Mouse (Mus musculus): Measurements from ENCODE around the gene Olfr1428. TPM values are rescaled to one million over a fixed set of nuclear protein-coding genes. Genes with fewer than 3 reads are reported as not detected.

Gene Olfr1428
- not detected in 2 replicates for polyA plus RNA-seq (2015; fragmentation: Nextera tagmentation; extraction: Ambion mirVana)

GRCm38 (mm10) chr19:12115797-12116196 is at the start of gene Olfr1428:
TSS of gene Olfr1428 (minus strand) at chr19:12115897.
- no peak for DNase-seq (ENCODE audit: low spot score)
- Histone ChIP-seq H3K4me1 (ENCODE audit: insufficient read depth, low read depth, low read length) (no peaks in the 10 kb centered on the region), H3K27me3 (replicated peaks; ENCODE audit: insufficient read depth, low read length) (no peaks in the 10 kb centered on the region), H3K27ac (ENCODE audit: low read length) (no peak within 1 kb of the TSS), H3K9ac (replicated peaks; ENCODE audit: low read depth) (no peak within 1 kb of the TSS), H3K36me3 (ENCODE audit: insufficient read depth, low read length) (no peaks in the 10 kb centered on the region), H3K4me3 (ENCODE audit: low read depth, low read length) (no peak within 1 kb of the TSS), H3K4me2 (replicated peaks; ENCODE audit: low read depth, low read length) (no peak within 1 kb of the TSS), H3K9me3 (ENCODE audit: low read length) (no peaks in the 10 kb centered on the region)
- TF ChIP-seq CTCF (IDR thresholded peaks at IDR 0.05) = no peak
- TF ChIP-seq EP300 (IDR thresholded peaks at IDR 0.05) = no peak
- no peak for ATAC-seq
- 64% methylated on average over 1 of the region's 1 CpGs for WGBS

- TF ChIP-seq EP300 (IDR thresholded peaks at IDR 0.05) (no peak), CTCF (IDR thresholded peaks at IDR 0.05) (no peak)
- ATAC-seq (no peak), DNase-seq (ENCODE audit: low spot score) (no peak)
- Histone ChIP-seq H3K27me3 (replicated peaks; ENCODE audit: insufficient read depth, low read length) (no peaks in the 10 kb centered on the region), H3K27ac (ENCODE audit: low read length) (no peak overlapping the region), H3K4me1 (ENCODE audit: insufficient read depth, low read depth, low read length) (no peaks in the 10 kb centered on the region), H3K4me2 (replicated peaks; ENCODE audit: low read depth, low read length) (no peak overlapping the region), H3K4me3 (ENCODE audit: low read depth, low read length) (no peak overlapping the region), H3K9ac (replicated peaks; ENCODE audit: low read depth) (no peak overlapping the region), H3K9me3 (ENCODE audit: low read length) (no peaks in the 10 kb centered on the region), H3K36me3 (ENCODE audit: insufficient read depth, low read length) (no peaks in the 10 kb centered on the region)
- 83% methylated on average over 3 of the region's 3 CpGs for WGBS
Measured at GRCm38 (mm10) chr19:12145452-12145851, 29.8 kb upstream of the Olfr1428 start.

- 82% methylated on average over 1 of the region's 1 CpGs for WGBS
- Histone ChIP-seq H3K9me3 (ENCODE audit: low read length) (no peaks in the 10 kb centered on the region), H3K36me3 (ENCODE audit: insufficient read depth, low read length) (no peaks in the 10 kb centered on the region), H3K4me2 (replicated peaks; ENCODE audit: low read depth, low read length) (no peak overlapping the region), H3K4me3 (ENCODE audit: low read depth, low read length) (no peak overlapping the region), H3K27me3 (replicated peaks; ENCODE audit: insufficient read depth, low read length) (no peaks in the 10 kb centered on the region), H3K27ac (ENCODE audit: low read length) (no peak overlapping the region), H3K9ac (replicated peaks; ENCODE audit: low read depth) (no peak overlapping the region), H3K4me1 (ENCODE audit: insufficient read depth, low read depth, low read length) (no peaks in the 10 kb centered on the region)
- ATAC-seq (no peak), DNase-seq (ENCODE audit: low spot score) (no peak)
- no peak for TF ChIP-seq CTCF (IDR thresholded peaks at IDR 0.05)
- no peak for TF ChIP-seq EP300 (IDR thresholded peaks at IDR 0.05)
Measured at GRCm38 (mm10) chr19:12143356-12143755, 27.7 kb upstream of the Olfr1428 start.

GRCm38 (mm10) chr19:12134289-12134688 is 18.6 kb upstream of the Olfr1428 start:
- 20% methylated on average over 2 of the region's 2 CpGs for WGBS
- peak; percentile 58 for DNase-seq (ENCODE audit: low spot score)

GRCm38 (mm10) chr19:12123103-12123502 is 7.4 kb upstream of the Olfr1428 start, which contains the start of gene Olfr76:
TSS of gene Olfr76 (minus strand) at chr19:12123203.
- no peak for TF ChIP-seq EP300 (IDR thresholded peaks at IDR 0.05)
- no peak for TF ChIP-seq CTCF (IDR thresholded peaks at IDR 0.05)
- Histone ChIP-seq H3K27ac (ENCODE audit: low read length) (no peak within 1 kb of the TSS), H3K9ac (replicated peaks; ENCODE audit: low read depth) (no peak within 1 kb of the TSS), H3K4me1 (ENCODE audit: insufficient read depth, low read depth, low read length) (no peaks in the 10 kb centered on the region), H3K9me3 (ENCODE audit: low read length) (no peaks in the 10 kb centered on the region), H3K4me2 (replicated peaks; ENCODE audit: low read depth, low read length) (no peak within 1 kb of the TSS), H3K27me3 (replicated peaks; ENCODE audit: insufficient read depth, low read length) (no peaks in the 10 kb centered on the region), H3K36me3 (ENCODE audit: insufficient read depth, low read length) (no peaks in the 10 kb centered on the region), H3K4me3 (ENCODE audit: low read depth, low read length) (no peak within 1 kb of the TSS)
- ATAC-seq (no peak), DNase-seq (ENCODE audit: low spot score) (no peak)
- WGBS = 60% methylated on average over 3 of the region's 3 CpGs

More at GRCm38 (mm10) chr19:12134289-12134688, 18.6 kb upstream of the Olfr1428 start:
- Histone ChIP-seq H3K4me1 (ENCODE audit: insufficient read depth, low read depth, low read length) (no peaks in the 10 kb centered on the region), H3K27me3 (replicated peaks; ENCODE audit: insufficient read depth, low read length) (no peaks in the 10 kb centered on the region), H3K4me2 (replicated peaks; ENCODE audit: low read depth, low read length) (no peak overlapping the region), H3K9ac (replicated peaks; ENCODE audit: low read depth) (no peak overlapping the region), H3K27ac (ENCODE audit: low read length) (no peak overlapping the region), H3K9me3 (ENCODE audit: low read length) (no peaks in the 10 kb centered on the region), H3K36me3 (ENCODE audit: insufficient read depth, low read length) (no peaks in the 10 kb centered on the region), H3K4me3 (ENCODE audit: low read depth, low read length) (no peak overlapping the region)
- TF ChIP-seq CTCF (IDR thresholded peaks at IDR 0.05) (peak; percentile 66), EP300 (IDR thresholded peaks at IDR 0.05) (no peak)
- ATAC-seq = no peak

GRCm38 (mm10) chr19:12116464-12116863 is 767 bp upstream of the Olfr1428 start:
- no peak for DNase-seq (ENCODE audit: low spot score)
- Histone ChIP-seq H3K4me1 (ENCODE audit: insufficient read depth, low read depth, low read length) (no peaks in the 10 kb centered on the region), H3K36me3 (ENCODE audit: insufficient read depth, low read length) (no peaks in the 10 kb centered on the region), H3K27me3 (replicated peaks; ENCODE audit: insufficient read depth, low read length) (no peaks in the 10 kb centered on the region), H3K4me2 (replicated peaks; ENCODE audit: low read depth, low read length) (no peak overlapping the region), H3K4me3 (ENCODE audit: low read depth, low read length) (no peak overlapping the region), H3K9ac (replicated peaks; ENCODE audit: low read depth) (no peak overlapping the region), H3K9me3 (ENCODE audit: low read length) (no peaks in the 10 kb centered on the region), H3K27ac (ENCODE audit: low read length) (no peak overlapping the region)
- no peak for TF ChIP-seq EP300 (IDR thresholded peaks at IDR 0.05)
- ATAC-seq = no peak
- WGBS = 85% methylated on average over 3 of the region's 3 CpGs

- DNase-seq (ENCODE audit: low spot score) (no peak), ATAC-seq (no peak)
- Histone ChIP-seq H3K27ac (ENCODE audit: low read length) (no peak overlapping the region), H3K36me3 (ENCODE audit: insufficient read depth, low read length) (no peaks in the 10 kb centered on the region), H3K27me3 (replicated peaks; ENCODE audit: insufficient read depth, low read length) (no peaks in the 10 kb centered on the region), H3K9ac (replicated peaks; ENCODE audit: low read depth) (no peak overlapping the region), H3K4me1 (ENCODE audit: insufficient read depth, low read depth, low read length) (no peaks in the 10 kb centered on the region), H3K9me3 (ENCODE audit: low read length) (no peaks in the 10 kb centered on the region), H3K4me2 (replicated peaks; ENCODE audit: low read depth, low read length) (no peak overlapping the region), H3K4me3 (ENCODE audit: low read depth, low read length) (no peak overlapping the region)
- WGBS = 36% methylated on average over 1 of the region's 1 CpGs
- TF ChIP-seq CTCF (IDR thresholded peaks at IDR 0.05) (no peak), EP300 (IDR thresholded peaks at IDR 0.05) (no peak)
Measured at GRCm38 (mm10) chr19:12113807-12114206, 1.9 kb downstream of the Olfr1428 start.
